Mouse (Mus musculus) adrenal gland, postnatal 25 days (tissue): ENCODE measurements around the gene Tmem121. TPM values are rescaled to one million over a fixed set of nuclear protein-coding genes. Genes with fewer than 3 reads are reported as not detected.
A peak's percentile ranks its signal among the peaks of the same experiment; 100 is the strongest.
"Not testable (repeated sequence)": the region's sequence is repeated elsewhere in the genome, so short reads cannot be mapped to it uniquely, and the experiment has no call there.

Experiments used
- DNase-seq: peaks from one replicate; pipeline ENCODE4 v3.0.0; 2021; ENCODE audit warnings: mixed read lengths
- total RNA-seq: library from RNA; stranded (reverse); gene quantifications from 2 replicates; pipeline ENCODE4 v1.2.3, GENCODE M21; 2021

Tmem121 gene
- total RNA-seq, 1 experiment from 2014 or later: 4.3 TPM

- DNase-seq: peak; percentile 86
These were observed 2.0 kb downstream of the Tmem121 start for GRCm38 (mm10) chr12:113187584-113188295.

DNA sequence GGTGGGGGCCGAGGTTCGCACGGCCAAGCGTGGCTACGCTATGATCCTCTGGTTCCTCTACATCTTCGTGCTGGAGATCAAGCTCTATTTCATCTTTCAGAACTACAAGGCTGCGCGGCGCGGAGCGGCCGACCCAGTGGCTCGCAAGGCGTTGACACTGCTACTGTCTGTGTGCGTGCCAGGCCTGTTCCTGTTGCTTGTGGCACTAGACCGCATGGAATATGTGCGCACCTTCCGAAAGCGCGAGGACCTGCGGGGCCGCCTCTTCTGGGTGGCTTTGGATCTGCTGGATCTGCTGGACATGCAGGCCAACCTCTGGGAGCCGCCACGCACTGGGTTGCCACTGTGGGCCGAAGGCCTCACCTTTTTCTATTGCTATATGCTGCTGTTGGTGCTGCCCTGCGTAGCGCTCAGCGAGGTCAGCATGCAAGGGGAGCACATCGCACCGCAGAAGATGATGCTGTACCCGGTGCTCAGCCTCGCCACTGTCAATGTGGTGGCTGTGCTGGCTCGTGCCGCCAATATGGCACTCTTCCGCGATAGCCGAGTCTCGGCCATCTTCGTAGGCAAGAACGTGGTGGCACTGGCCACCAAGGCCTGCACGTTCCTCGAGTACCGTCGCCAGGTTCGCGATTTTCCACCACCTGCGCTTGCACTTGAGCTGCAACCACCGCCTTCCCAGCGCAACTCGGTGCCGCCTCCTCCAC lies 2.8 kb downstream of the Tmem121 start:
- DNase-seq: no peak

- DNase-seq: no peak
These were observed 7.7 kb downstream of the Tmem121 start for GRCm38 (mm10) chr12:113193423-113193822.

DNA sequence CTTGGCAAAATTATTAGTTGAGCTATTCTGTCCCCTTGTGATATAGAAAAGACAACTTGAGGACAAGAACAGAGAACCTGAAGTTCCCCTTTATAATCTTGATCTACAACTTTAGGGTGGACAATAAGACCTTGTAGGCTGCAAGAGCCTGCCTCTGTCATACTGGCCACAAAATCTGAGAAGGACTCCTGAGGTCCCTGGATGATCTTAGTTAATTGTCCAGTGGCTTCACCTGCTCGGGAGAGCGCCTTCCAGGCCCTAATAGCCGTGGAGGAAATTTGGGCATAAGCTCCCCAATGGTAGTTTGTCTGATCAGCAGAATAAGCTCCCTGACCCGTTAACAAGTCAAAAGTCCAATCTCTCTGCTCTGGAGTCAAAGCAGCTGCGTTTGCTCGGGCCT lies 13.4 kb downstream of the Tmem121 start:
- DNase-seq: not testable (repeated sequence)

DNA sequence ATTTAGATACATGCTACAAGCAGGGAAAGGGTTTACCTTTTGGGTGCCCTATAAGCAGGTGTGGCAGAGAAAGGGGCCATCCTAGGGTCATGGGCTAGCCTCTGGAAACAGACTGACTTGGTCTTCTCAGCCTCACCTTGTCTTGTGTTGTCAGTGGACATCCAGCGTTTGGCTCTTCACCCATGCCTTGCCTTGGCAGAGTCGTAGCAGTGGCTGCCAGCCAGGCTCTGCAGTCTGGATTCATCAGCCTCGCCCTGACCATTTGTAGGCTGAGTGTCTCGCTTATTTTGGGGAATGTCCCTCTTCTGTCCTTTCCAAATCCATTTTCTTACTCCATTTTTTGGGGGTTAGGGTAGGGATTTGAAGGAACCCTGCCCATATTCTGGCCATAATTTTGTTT lies 15.6 kb downstream of the Tmem121 start:
- DNase-seq: peak; percentile 50

DNA sequence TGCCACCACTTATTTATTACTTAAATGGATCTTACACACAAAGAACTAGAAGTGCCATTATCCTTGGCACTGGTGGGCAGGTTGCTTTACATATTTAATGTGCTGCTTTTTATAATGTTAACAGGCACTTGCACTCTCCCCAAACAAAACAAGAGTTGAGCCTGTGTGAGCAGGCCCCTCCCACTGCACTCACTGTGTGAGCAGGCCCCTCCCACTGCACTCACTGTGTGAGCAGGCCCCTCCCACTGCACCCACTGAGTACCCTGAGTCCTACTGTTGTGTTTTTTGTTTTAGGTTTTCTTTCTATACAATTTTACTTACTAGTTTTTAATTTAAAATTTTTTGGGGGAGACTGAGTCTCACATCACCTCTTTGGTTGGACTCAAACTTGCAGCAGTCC lies 16.3 kb downstream of the Tmem121 start:
- DNase-seq: no peak

DNA sequence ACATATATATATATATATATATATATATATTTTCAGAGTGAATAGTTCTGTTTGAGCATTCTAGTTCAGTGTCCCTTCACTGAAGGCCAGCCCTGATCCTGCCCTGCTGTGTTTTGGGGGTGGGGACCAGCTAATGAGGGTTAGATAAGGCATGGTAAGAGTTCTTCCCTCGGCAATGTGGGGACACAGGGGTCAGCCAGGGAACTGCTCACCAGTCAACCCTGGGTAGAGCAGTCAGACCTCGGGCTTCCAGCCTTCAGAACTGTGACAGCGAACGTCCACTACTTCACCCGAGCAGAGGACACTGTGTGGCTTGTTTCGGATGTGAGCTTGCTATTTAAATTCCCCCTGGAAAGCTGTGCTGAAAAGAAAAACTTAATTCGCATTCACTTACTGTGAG lies 17.8 kb downstream of the Tmem121 start:
- DNase-seq: no peak

- DNase-seq: no peak
These were observed 19.7 kb downstream of the Tmem121 start for GRCm38 (mm10) chr12:113205251-113205942.

DNA sequence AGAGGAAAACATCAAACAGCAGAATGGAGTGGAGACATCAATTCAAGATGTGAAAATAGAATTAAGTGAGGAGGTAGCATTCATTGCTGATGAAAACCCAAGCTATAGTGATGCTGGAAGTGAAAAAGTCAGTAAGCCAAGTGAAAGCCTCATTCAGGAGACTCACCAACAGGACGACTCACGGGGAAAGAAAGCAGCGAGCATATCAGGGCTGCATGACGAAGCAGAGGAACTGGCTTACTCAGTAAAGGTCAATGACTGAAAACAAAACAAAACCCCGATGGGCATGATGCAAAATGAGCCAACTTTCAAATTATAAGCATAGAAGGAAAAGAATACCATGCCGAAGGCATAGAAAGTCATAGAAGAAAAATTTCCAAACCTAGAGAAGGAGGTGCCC lies 22.0 kb downstream of the Tmem121 start:
- DNase-seq: no peak

DNA sequence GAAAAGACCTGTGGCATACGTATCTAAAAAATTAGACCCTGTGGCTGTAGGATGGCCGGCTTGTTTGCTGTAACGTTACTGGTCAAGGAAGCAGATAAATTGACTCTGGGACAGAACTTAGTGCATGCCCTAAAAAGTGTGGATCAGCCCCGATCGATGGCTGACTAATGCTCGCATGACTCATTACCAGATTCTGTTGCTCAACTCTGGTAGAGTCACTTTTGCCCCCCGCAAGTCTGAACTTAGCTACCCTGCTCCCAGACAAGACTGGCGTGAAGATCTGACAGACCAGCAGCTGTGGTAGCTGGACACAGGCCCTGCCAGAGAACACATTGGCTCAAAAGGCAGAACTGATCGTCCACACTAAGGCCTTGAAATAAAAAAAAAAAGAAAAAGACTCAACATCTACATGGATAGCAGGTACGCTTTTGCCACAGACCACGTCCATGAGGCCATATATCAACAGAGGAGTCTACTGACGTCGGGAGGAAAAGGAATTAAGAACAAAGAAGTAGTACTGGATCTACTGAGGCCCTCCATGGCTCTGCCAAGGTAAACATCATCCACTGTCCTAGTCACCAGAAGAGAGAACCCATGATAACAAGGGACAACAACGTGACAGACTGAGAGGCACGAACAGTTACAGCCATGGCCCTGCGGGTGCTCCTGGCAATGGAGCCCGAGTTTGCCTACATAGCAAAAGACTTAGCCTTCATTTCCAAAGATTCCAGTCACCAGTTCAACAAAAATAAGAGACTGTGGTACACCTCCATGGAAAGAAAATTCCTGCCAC lies 25.1 kb downstream of the Tmem121 start:
- no peak for DNase-seq

DNA sequence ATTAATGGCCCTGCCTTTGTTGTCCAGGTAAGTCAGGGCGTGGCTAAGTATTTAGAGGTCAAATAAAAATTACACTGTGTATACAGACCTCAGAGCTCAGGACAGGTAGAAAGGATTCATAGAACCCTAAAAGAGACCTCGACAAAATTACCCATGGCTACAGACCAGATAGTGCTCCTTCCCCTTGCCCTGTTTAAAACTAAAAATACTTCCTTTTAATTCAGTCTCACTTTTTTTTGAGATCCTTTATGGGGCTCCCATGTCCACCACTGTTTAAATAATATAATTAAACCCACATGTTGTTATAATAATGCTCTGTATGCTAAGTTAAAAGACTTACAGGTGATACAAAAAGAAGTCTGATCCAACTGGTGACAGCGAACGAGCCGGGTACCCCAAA lies 26.0 kb downstream of the Tmem121 start:
- no peak for DNase-seq

DNA sequence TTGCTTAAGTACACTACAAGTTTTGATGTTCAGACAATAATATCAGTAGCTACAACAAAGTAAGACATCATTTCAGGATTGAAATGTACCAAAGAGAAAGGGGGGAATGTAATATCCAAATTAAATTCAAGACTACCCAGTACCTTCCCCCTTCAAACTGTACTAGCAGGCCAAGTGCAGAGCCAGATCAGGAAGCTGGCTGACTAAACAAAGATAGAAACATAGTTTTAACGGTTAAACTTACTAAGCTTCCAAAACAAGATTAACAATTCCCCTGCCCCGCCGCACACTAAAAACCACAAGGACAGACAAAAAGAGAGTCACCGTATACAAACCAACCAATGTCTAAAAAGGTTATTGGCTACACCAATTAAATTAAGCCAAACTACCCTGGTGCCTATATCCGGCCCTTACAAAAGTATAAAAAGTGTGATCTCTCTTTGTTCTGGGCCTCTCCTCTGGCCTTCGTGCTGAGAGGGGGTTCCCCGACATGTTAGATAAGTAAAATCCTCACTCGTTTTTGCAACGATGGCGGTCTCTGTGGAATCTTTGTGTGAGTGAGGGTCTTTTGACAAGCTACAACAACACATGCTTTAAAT lies 26.7 kb downstream of the Tmem121 start:
- no peak for DNase-seq

DNA sequence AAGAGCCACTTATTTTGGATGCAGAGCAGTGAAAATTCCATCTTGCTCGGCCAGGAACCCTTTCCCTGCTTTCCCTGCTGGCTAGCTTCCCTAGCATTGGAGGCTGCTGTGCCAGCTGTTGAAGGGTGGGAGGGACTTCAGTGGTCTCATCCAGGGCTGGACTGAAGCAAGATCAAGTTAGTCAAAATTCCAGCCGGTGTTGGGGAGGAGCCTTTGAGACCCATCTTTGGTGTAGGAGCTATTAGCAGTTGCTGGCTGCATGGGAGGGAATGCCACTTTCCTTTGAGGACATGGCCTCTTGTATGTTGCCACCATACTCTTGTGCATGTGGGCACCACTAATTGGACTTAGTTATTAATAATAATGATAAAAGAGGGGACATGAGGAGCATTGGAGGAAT lies 27.5 kb downstream of the Tmem121 start:
- DNase-seq: no peak

DNA sequence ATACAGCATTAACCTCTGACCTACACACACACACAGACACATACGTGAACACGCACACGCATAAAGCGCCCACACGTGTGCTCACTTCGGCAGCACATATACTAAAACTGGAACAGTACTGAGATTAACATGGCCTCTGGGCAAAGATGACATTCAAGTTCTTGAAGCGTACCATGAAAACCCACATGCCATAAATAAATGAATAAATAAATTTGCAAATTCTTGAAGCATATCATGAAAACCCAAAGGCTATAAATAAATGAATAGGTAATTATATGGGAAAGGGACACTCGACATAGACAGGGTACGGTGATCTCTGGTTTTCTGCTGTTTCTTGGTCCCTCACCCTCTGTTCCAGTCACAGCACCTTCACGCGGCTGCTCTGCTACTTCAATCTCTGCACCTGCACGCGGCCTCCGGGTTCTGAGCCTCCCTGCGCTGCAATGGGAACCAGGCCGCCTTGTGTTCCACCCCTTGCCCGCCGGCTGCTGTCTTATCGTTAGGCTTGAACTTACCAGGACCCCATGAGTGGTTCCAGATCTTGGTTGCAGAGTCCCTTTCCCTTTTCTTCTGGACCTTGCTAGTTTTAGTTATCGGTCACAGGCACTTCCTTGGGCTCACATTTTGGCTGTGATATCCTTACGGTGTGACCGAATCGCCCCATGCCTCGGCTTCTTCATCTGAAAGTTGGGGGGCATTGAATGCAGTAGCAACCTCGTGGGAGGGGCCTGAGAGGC lies 28.5 kb downstream of the Tmem121 start:
- DNase-seq: no peak

DNA sequence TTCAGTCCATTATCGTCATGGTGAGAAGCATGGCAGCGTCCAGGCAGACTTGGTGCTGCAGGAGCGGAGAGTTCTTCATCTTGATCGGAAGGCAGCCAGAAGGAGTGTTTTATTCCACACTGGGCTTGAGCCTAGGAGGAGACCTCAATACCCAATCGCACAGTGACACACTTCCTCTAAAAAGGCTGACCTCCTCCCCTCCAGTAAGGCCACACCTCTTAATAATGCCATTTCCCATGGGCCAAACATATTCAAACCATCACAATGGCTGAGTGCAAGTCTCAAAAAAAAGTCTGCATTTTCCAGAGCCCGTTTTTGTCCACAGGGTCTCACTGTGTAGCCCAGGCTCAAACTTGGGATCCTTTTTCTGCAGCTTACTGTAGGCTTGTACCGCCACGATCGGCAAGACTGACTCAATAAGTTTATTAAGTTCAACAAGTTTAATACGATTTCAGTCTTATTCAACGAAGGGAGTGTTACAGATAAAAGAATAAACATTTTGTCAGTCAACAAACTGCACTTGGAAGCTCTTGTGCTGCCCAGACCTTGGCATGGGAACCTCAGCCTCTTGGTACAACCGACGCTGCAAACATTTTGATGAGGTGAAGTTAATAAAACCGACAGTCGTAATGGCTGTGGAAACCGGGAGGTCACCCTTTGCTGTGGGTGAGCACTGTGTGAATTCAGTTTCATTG lies 29.4 kb downstream of the Tmem121 start:
- no peak for DNase-seq

DNA sequence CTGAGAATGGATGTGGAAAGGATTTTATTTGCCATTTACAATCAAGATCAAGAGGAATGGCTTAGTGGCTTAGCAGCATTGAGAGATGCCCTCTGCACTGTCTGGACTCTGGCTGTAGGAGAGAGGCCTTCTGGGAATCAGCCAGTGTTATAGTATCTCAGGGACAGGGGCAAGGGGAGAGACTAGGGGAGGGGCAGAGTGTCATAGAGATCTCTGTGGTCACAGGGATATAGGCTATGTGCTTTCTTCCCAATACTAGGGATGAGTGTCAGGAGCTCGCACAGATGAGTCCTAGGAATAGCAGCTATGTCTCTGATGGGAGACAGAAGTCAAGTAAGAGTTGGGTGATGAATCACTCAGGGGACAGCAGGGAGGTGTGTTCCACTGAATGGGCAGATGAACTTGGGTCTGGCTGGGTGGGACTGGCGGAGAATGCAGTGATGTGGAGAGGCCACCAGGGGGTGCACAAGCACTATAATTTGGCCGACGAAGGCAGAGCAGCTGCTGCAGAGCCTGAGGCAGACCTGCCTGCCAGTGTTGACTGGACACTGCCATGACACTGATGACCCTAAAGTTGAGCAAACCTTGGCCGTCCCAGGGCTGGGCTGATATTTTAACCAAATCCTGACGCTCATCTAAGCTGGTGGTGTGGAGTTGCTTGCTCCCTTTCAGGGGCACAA lies 30.1 kb downstream of the Tmem121 start:
- DNase-seq: peak; percentile 74

DNA sequence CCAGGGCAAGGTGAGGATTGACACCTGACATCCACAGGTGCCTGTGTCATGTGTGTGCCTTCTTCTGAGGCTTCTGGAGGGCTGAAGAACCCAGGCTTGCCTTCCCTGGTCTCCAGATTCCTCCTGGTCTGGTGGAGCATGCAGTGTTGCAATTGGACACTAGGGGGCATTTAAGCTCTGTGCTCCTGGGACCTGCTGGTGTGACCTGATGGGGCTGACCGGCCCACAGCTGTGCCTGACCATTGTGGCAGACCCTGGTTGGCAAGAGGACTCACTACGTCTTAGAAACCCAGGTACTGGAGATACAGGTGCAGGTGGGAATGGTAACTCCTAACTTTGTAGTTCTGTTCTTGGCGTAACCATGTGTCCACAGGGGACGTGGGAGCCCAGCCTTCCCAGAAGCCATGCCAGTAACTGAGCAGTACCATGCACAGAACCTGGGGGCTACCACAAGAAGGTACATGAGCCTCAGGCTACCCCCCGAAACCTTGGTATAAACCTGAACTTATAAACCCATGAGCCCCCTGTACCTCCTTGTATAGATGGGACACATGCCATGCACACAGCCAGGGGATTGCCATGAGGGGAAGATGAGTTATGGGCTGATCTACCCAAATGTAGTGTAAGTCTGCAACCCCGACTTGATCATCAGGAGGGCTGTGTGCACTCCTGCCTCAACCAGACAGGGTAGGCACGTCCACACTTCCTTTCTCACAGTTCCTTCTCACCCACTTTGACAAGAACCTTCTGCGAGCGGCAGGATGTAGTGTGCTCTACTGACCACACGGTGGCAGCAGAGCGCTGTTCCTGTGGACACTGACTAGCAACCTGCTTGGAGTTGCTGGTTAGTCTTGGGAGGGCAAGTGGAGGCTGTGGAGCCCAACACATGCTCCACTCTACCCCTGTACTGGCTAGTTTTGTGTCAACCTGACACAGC lies 31.8 kb downstream of the Tmem121 start:
- DNase-seq: peak; percentile 62

DNA sequence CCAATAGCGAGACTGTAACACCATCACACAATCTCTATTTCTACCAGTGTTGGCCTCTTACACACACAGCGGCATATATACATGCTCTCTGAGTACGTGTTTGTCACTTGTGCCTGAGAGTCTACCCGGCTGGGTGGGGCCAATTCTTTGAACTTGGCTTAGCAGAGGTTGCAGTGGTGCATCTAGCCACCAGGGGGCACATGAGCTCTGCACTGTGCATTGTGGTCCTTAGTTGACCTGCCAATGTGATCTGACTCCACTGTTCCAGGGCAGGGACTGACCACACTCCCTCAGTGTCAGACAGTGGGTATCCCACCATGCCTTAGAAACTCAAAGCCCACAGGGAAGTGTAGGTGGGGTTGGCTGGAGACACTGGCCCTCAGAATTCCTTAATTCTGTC lies 34.1 kb downstream of the Tmem121 start:
- peak; percentile 44 for DNase-seq

DNA sequence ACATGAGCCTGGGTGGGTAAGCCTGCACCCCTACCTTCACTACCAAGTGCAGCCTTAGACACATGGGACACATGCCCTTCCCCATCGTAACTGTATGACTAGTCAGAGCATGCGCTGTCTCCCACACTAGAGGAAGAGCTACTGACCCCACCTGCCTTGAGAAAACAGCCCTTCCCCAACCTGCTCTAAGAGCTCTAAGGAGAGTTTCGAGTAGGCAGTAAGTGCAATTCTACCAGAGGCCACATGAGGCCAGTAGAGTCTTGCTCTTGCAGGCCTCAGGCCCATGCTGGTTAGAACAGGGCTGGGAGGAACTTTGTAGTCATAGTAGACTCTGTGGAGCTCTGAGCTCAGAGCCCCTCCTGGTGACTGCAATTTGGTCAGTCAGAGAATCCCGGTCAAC lies 34.7 kb downstream of the Tmem121 start:
- DNase-seq: peak; percentile 53
